Mouse (Mus musculus): Measurements from ENCODE around the gene Chd3.

Chd3 gene

GRCm38 (mm10) chr11:69389531-69390399 is 20.6 kb upstream of the Chd3 start:
- DNase-seq (ENCODE audit: low read depth, low spot score) = no peak

- no peak for DNase-seq (ENCODE audit: low read depth, low spot score)
Observed at GRCm38 (mm10) chr11:69388680-69389079, 19.5 kb upstream of the Chd3 start.

GRCm38 (mm10) chr11:69386758-69387157 is 17.6 kb upstream of the Chd3 start:
- DNase-seq (ENCODE audit: low read depth, low spot score) = no peak

- DNase-seq (ENCODE audit: low read depth, low spot score) = no peak
Observed at GRCm38 (mm10) chr11:69384979-69385378, 15.8 kb upstream of the Chd3 start.

- no peak for DNase-seq (ENCODE audit: low read depth, low spot score)
Observed at GRCm38 (mm10) chr11:69382478-69383105, 13.4 kb upstream of the Chd3 start.

GRCm38 (mm10) chr11:69381356-69381755 is 12.2 kb upstream of the Chd3 start:
- DNase-seq (ENCODE audit: low read depth, low spot score) = no peak

- DNase-seq (ENCODE audit: low read depth, low spot score) = no peak
Observed at GRCm38 (mm10) chr11:69379600-69379999, 10.4 kb upstream of the Chd3 start.

- no peak for DNase-seq (ENCODE audit: low read depth, low spot score)
Observed at GRCm38 (mm10) chr11:69377766-69378165, 8.6 kb upstream of the Chd3 start.

- DNase-seq (ENCODE audit: low read depth, low spot score) = no peak
Observed at GRCm38 (mm10) chr11:69375646-69376045, 6.4 kb upstream of the Chd3 start.

- DNase-seq (ENCODE audit: low read depth, low spot score) = no peak
Observed at GRCm38 (mm10) chr11:69373223-69373965, 4.2 kb upstream of the Chd3 start.

GRCm38 (mm10) chr11:69372780-69373170 is 3.6 kb upstream of the Chd3 start:
- no peak for DNase-seq (ENCODE audit: low read depth, low spot score)

- no peak for DNase-seq (ENCODE audit: low read depth, low spot score)
Observed at GRCm38 (mm10) chr11:69372056-69372779, 3.0 kb upstream of the Chd3 start.

- DNase-seq (ENCODE audit: low read depth, low spot score) = no peak
Observed at GRCm38 (mm10) chr11:69371601-69372000, 2.4 kb upstream of the Chd3 start.

- no peak for DNase-seq (ENCODE audit: low read depth, low spot score)
Observed at GRCm38 (mm10) chr11:69370817-69371215, 1.6 kb upstream of the Chd3 start.

- no peak for DNase-seq (ENCODE audit: low read depth, low spot score)
Observed at GRCm38 (mm10) chr11:69369990-69370816, 997 bp upstream of the Chd3 start.

- peak; percentile 49 for DNase-seq (ENCODE audit: low read depth, low spot score)
Observed at GRCm38 (mm10) chr11:69368356-69369214, 621 bp downstream of the Chd3 start.

- DNase-seq (ENCODE audit: low read depth, low spot score) = no peak
Observed at GRCm38 (mm10) chr11:69367616-69368355, 1.4 kb downstream of the Chd3 start.

GRCm38 (mm10) chr11:69366855-69367615 is 2.2 kb downstream of the Chd3 start:
- DNase-seq (ENCODE audit: low read depth, low spot score) = no peak
